Mouse (Mus musculus) adrenal gland, adult 2 months (tissue): ENCODE results near the gene Hyal6. TPM values are rescaled to one million over a fixed set of nuclear protein-coding genes. Genes with fewer than 3 reads are reported as not detected.
A peak's percentile ranks its signal among the peaks of the same experiment; 100 is the strongest.

Experiments
- DNase-seq: peaks from one replicate; pipeline ENCODE4 v3.0.0; 2021
- long read RNA-seq: library from polyadenylated mRNA; stranded (forward); transcript quantifications from one replicate; pipeline ENCODE4 v2.0.0, GENCODE M21; 2021
- polyA plus RNA-seq: library from polyadenylated mRNA; depleted of rRNA; stranded (reverse); fragments of >200 nt; gene quantifications from 2 replicates; pipeline ENCODE4 v1.2.3, GENCODE M21; 2012; rRNA removed
- total RNA-seq, 2 experiments: library from RNA; stranded (reverse); gene quantifications; 2 replicates each; pipeline ENCODE4 v1.2.3; 2021

Gene Hyal6
- total RNA-seq: not detected
- polyA plus RNA-seq: not detected in 2 replicates
- long read RNA-seq: 0 reads

DNA sequence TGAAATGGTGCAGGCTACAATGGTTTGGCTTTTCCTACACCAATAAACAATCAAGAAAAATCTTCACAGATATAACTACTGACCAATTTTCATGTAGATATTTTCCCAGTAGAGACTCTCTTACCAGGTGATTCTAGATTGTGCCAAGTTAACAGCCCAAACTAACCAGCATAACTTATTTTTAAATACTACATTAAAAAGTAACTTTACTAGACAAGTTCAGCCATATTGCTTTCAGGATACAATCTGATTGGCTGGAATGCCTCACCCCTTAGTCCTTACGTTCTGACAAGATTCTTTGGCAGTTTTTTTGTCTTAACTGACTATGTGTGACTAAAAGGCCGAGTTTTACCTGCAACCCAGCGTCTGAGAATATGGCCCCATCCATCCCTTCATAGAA, at the start of gene Hyal6:
TSS of gene Hyal6 (plus strand) at position 301 of the 400 bp plus-strand sequence.
- no peak for DNase-seq

DNA sequence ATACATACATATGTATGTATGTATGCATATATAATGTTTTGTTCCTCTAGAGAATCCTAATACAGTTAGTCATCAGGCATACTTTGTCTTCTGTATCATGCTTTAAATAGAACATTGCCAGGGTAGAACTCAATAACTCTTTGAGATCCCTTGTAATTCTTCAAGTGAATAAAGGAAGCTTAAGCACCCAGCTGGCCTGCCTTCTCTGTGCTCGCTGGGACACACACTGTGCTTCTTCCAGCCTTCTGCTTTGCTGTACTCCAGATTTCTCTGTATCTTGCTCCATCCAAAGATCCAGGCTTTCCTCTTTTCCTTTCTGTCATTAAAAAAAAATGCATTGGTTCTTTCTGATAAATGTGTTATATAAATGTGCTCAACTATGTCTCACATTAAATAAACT, 45.2 kb upstream of the Hyal6 start:
- DNase-seq: no peak

DNA sequence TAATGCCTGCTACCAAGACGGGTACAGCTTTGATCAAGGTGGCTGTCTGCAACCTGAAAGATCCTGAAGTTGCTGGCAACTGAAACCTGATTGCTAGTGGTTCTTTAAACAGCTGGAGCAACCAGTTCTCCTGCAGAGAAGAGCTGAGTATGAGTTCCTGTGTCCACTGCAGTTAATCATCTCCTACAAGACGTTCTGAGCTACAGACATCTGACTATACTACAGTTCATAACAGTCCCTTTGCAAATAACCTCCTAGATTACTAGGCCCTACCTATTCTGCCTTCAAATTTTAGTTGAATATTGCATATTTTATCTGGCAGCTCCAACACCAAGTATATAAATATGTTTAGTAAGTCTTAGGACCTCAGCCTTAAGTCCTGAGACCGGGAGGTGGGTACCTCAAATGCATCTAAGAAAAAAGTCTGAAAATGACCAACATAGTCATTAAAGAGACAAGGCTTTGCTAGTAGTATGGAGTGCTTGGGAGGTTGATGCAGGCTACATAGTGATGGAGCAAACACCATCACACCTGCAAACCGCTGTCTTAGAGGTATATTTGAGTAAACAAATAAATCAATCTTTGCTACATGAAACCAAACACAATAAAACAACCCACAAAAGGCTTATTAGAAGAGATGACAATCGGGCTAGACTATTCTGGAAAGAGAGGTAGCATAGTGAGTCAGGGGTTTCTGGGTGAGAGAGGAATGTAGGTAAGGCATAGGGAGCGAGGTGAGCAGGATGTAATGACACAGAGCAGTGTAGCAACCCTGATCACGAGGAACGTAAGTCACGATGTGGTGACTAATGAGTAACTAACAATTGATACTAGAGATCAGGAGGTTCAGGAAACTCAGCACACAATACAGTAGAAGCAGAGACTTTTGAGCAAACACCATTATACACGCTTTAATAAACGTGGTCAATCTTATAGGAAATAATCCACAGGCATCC, 38.3 kb upstream of the Hyal6 start:
- DNase-seq: no peak

DNA sequence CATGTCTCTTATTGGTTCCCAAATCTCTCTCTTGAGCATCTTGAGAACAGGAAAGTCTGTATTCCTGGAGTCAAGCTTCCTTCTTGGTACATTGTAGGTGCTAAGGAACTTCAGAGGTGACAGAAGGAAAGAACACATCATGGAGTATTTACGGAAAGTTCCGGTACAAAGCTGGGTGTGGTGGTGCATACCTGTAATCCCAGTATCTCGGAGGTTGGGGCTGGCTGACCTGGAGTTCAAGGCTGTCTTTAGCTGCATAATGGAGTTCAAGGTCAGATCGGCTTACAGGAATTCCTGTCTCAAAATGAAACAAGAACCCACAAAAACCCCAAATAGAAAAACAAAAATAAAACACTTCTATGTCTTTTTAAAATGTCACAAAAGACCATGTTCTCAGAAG, 36.9 kb upstream of the Hyal6 start:
- no peak for DNase-seq

DNA sequence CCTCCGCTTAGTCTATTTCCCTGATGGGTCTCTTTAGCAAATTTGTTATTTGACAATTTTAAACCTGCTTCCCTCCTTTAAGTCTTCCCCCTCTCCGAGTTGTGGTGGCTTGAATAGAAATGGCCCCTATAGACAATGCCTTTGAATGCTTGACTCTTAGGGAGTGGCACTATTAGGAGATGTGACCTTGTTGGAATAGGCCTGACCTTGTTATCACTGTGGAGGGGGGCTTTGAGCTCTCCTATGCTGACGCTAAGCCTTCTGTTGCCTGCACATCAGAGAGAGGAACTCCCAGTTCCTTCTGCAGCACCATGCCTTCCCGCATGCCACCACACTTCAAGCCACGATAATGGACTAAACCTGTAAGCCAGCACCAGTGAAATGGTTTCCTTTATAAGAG, 35.8 kb upstream of the Hyal6 start:
- DNase-seq: no peak

DNA sequence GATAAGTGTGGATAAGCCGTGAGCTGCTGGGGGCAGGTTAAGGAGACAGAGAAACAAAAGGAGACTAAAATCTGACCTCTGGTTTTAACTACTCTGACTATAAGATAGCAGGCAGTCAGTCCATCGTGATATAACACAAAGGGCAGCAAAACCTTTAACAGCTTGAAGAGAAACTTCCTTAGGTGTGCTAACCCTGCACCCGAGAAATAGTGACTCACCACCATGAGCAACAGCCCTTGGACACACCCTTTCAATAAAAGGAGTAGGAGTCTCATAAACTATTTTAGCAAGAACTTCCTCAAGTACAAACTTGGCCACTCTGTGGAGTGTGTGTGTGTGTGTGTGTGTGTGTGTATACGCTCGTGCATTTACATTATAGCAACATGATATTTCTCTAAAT, 26.0 kb upstream of the Hyal6 start:
- DNase-seq: no peak

DNA sequence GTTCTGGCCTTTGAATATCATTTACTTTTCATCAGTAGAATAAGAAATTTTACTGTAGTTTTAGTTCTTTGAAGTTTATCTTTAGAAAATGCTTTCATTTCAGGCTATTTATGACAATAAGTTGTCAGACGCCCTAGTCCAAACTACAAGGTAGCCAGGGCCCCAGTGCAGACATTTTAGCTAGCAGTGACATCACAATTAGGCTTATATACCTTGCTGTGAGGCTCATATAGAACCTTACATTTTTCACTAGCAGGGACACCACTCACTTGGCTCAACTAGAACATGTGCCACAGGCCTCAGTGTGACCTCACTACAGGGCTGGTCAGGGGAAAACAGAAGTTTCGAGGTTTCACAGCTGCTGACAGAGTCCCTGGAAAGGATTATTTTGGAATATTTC, 25.5 kb upstream of the Hyal6 start:
- no peak for DNase-seq

DNA sequence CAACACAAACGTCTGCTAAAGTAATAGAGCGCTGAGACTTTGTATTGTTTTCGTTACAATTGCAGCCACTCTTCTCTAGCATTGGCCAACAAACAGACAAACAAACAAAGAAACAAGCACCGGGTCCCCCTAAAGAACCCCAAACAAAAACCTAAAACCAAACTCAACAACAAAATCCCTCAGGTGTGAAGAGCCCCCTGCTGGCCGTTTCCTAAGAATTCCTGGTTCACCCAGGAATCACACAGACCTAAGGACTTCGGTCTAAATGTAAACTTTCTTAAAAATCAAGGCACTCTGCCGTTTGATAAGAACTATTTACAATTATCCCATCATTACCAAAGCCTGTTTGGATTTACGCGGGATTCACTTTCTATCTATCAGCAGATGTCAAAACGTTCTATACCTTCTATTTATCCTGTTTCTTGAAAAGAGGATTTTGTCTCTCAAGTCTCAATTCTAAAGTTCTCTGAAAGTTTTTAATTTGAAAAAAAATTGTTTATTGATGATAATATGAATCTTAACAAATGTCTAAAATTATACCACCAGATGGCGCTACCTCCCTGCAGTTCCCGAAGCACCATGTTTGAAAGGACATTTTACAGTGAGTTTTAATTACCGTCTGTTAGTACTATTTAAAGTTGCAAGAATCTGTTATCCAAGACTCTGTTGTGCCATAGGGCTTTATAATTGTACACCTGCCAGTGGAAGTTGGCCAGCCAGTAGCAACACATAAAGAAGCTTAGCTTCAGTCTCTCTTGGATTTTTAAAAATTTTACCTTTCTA, 11.5 kb upstream of the Hyal6 start:
- peak; percentile 6 for DNase-seq

DNA sequence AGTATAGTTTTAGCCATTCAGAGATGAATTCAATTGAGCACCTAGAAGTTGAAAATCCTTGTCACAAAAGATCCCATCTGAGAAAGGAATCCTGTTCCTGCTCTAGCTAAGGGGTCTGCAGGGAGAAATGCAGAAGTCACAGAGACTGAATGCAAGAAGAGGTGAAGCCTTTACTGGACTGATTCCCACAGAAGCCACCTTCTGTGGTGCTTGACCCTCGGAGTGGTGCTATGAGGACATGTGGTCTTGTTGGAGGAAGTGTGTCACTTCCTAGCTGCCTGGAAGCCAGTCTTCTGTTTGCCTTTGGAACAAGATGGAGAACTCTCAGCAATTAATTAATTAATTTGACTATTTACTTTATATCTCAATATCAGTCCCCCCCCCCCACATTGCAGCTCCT, 4.9 kb upstream of the Hyal6 start:
- no peak for DNase-seq

DNA sequence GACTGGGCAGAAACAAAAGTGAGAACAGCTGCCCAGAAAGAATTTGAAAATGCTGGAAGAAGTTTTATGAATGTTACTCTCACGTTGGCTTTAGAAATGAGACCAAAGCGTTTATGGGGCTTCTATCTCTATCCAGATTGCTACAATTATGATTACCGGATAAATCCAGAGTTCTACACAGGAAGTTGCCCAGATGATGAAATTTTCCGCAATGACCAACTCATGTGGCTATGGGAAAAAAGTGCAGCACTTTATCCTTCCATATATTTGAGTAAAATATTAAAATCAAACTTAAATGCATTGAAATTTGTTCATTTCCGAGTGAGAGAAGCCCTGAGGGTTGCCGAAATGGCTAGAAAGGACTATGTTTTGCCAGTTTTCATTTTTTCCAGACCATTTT, 1.5 kb downstream of the Hyal6 start:
- no peak for DNase-seq

DNA sequence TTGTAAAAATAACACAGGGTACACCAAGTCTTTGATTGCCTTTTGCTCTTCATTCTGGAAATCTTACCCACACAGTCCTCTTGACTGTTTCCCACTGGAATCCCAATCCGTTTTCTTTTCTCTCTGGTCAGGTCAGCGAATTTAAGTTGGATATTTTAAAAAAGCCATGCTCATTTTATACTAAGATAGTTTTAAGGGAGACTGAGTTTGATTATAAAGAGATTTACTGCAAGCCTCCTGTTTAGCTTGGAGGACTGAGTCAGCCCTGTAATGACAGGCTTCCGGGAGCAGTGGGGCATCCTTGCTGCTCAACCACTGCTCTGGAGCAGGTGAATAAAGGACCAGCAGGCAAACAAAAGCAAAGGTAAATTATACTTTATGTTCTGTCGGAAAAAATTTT, 15.0 kb downstream of the Hyal6 start, which contains the start of gene Hyal4:
TSS of gene Hyal4 (plus strand) at position 301 of the 400 bp plus-strand sequence.
- DNase-seq: no peak

DNA sequence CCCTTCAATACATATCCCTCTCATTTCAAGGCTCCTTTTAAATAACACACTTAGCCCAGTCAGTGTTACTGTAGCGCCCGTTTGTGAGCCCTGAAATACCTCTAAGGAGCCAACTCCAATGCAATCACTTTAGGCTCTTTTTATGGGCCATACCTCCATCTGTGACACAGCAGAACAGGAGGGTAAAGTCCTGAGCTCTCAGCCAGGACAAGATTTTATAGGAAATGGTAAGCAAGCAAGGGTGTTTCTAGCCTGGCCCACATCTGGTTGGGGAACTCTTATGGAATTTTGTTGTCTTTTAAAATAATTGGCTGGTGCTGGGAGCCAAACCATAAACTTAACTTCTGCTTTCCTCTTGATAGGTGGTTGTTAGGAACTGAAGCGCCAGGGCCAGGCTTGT, 26.2 kb downstream of the Hyal6 start:
- DNase-seq: no peak

DNA sequence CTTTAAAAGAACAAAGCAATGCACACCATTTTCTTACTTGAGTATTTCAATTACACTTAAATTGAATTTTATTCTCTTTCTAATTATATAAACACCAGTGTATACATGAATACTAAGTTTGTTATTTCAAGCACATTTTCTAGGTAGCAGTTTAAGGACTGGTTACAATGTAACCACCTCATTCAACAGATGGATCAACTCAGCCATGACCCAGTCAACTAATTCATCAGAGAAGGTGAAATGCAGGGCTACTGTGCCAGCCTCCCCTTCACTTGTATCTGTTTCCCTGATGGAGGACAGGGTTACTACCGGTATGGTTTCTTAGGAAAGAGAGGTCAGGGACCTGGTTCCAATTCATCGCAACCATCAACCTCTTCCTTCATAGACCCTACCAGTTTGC, 33.2 kb downstream of the Hyal6 start:
- no peak for DNase-seq

DNA sequence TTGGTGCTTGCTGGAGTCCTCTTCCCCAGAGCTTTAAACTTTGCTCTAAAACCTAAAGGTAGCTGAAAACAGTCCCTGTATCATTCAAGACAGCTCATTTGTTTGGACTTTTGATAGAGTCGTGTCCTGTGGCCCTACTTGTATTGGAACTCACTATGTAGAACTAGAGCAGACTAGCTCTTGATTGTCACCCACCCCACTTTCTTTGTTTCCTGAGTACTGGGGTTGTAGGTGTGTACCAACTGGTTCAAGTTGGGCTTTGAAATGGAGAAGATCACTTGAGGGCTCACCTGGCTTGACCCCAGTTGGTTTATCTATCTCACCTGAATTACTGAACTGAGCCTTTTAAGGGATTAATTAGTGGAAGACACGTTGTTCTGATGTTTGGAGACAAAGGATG, 46.1 kb downstream of the Hyal6 start:
- no peak for DNase-seq

DNA sequence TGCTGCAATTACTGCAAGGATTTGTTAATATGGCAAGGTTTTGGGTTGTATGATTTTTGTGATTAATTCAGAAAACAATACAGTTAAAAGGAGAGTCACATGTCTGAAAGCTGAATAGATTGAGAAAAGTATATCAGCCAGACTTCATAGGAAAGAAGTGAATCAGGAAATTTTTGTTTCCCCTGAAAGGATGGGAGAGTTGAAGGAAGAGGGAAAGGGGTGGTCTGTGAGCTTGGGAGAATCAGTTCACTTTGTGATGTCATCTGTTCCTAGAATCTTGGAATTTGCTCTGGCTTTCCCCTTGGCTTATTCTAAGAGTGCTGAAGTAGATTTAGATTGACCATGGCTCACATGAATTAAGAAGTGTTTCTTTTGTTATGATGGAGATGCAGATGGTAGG, 57.8 kb downstream of the Hyal6 start, which contains the start of gene Spam1:
TSS of gene Spam1 (plus strand) at position 301 of the 400 bp plus-strand sequence.
- DNase-seq: no peak

Other genes starting within 250 kb of the Hyal6 start
- under 1 TPM; 0.09 to 0.14 TPM for gene Iqub, start 218.2 kb upstream of the Hyal6 start, total RNA-seq
- 0.04 TPM in 1 of 2 replicates, not detected in the other for gene Iqub, start 218.2 kb upstream of the Hyal6 start, polyA plus RNA-seq
- 100 to 1,000 TPM; 305 to 386 TPM for gene Ndufa5, start 205.2 kb upstream of the Hyal6 start, total RNA-seq
- gene Ndufa5, start 205.2 kb upstream of the Hyal6 start, polyA plus RNA-seq: 0.34 and 0.90 TPM in 2 replicates
- gene Asb15, start 205.1 kb upstream of the Hyal6 start, total RNA-seq: not detected
- gene Asb15, start 205.1 kb upstream of the Hyal6 start, polyA plus RNA-seq: not detected in 2 replicates
- gene Lmod2, start 135.5 kb upstream of the Hyal6 start, total RNA-seq: under 1 TPM in 1 of 2 experiments, not detected in 1; 0.29 TPM
- not detected in 2 replicates for gene Lmod2, start 135.5 kb upstream of the Hyal6 start, polyA plus RNA-seq
- gene Wasl, start 68.2 kb upstream of the Hyal6 start, total RNA-seq: 10 to 100 TPM; 50.3 to 58.3 TPM
- gene Wasl, start 68.2 kb upstream of the Hyal6 start, polyA plus RNA-seq: 231 and 314 TPM in 2 replicates
- not detected for gene Hyal4, start 15.1 kb downstream of the Hyal6 start, total RNA-seq
- not detected in 2 replicates for gene Hyal4, start 15.1 kb downstream of the Hyal6 start, polyA plus RNA-seq
- gene Spam1, start 57.9 kb downstream of the Hyal6 start, total RNA-seq: not detected
- not detected in 2 replicates for gene Spam1, start 57.9 kb downstream of the Hyal6 start, polyA plus RNA-seq
- not detected for gene Hyal5, start 124.8 kb downstream of the Hyal6 start, total RNA-seq
- not detected in 2 replicates for gene Hyal5, start 124.8 kb downstream of the Hyal6 start, polyA plus RNA-seq
- under 1 TPM; 0.09 to 0.24 TPM for gene Tmem229a, start 223.1 kb downstream of the Hyal6 start, total RNA-seq
- gene Tmem229a, start 223.1 kb downstream of the Hyal6 start, polyA plus RNA-seq: 0.31 and 0.34 TPM in 2 replicates